Mouse (Mus musculus) Muller cell, postnatal 12 days (primary cell): ENCODE data around the gene Tubb3.
A peak's percentile ranks its signal among the peaks of the same experiment; 100 is the strongest.

ENCODE experiments used
- DNase-seq: peaks from one replicate; pipeline ENCODE4 v3.0.0-alpha.2; 2015; ENCODE audit errors: inconsistent ontology term

The Tubb3 gene

GRCm38 (mm10) chr8:123411246-123411645 lies at the start of gene Tubb3:
Gene Tubb3 (plus strand): TSS chr8:123411424.
- DNase-seq = peak; percentile 80

GRCm38 (mm10) chr8:123373403-123374238 lies 37.6 kb upstream of the Tubb3 start, which contains the start of gene Tcf25:
Gene Tcf25 (plus strand): TSS chr8:123373753.
- peak; percentile 98 for DNase-seq

- peak; percentile 95 for DNase-seq
Measured at GRCm38 (mm10) chr8:123374239-123374578, 37.0 kb upstream of the Tubb3 start.

- DNase-seq = no peak
Measured at GRCm38 (mm10) chr8:123375701-123376100, 35.5 kb upstream of the Tubb3 start.

GRCm38 (mm10) chr8:123376106-123376505 lies 35.1 kb upstream of the Tubb3 start:
- DNase-seq = no peak

- no peak for DNase-seq
Measured at GRCm38 (mm10) chr8:123381711-123382110, 29.5 kb upstream of the Tubb3 start.

GRCm38 (mm10) chr8:123382516-123382915 lies 28.7 kb upstream of the Tubb3 start:
- DNase-seq = no peak

GRCm38 (mm10) chr8:123384883-123385540 lies 26.2 kb upstream of the Tubb3 start:
- peak; percentile 19 for DNase-seq

- no peak for DNase-seq
Measured at GRCm38 (mm10) chr8:123387041-123387440, 24.2 kb upstream of the Tubb3 start.

- DNase-seq = no peak
Measured at GRCm38 (mm10) chr8:123387801-123388200, 23.4 kb upstream of the Tubb3 start.

GRCm38 (mm10) chr8:123389026-123389425 lies 22.2 kb upstream of the Tubb3 start:
- DNase-seq = no peak

GRCm38 (mm10) chr8:123398308-123398707 lies 12.9 kb upstream of the Tubb3 start:
- no peak for DNase-seq

- no peak for DNase-seq
Measured at GRCm38 (mm10) chr8:123401936-123402335, 9.3 kb upstream of the Tubb3 start.

- DNase-seq = no peak
Measured at GRCm38 (mm10) chr8:123402730-123403326, 8.4 kb upstream of the Tubb3 start.

- DNase-seq = no peak
Measured at GRCm38 (mm10) chr8:123404521-123404920, 6.7 kb upstream of the Tubb3 start.

GRCm38 (mm10) chr8:123406786-123407185 lies 4.4 kb upstream of the Tubb3 start, which contains the start of gene Mc1r:
Gene Mc1r (plus strand): TSS chr8:123407107.
- peak; percentile 40 for DNase-seq

GRCm38 (mm10) chr8:123407612-123408011 lies 3.6 kb upstream of the Tubb3 start:
- no peak for DNase-seq

GRCm38 (mm10) chr8:123408586-123409544 lies 2.4 kb upstream of the Tubb3 start:
- peak; percentile 25 for DNase-seq

GRCm38 (mm10) chr8:123410049-123410587 lies 1.1 kb upstream of the Tubb3 start:
- DNase-seq = peak; percentile 80

GRCm38 (mm10) chr8:123410788-123411187 lies 436 bp upstream of the Tubb3 start:
- DNase-seq = no peak

- DNase-seq = no peak
Measured at GRCm38 (mm10) chr8:123411781-123412327, 630 bp downstream of the Tubb3 start.
